Mouse (Mus musculus) large intestine, adult 2 months (tissue): ENCODE results near the gene Zeb2. TPM values are rescaled to one million over a fixed set of nuclear protein-coding genes. Genes with fewer than 3 reads are reported as not detected.

Experiments used
- DNase-seq: peaks from one replicate; pipeline ENCODE4 v3.0.0-alpha.2; 2012; ENCODE audit warnings: low read depth, low spot score
- WGBS: fragments of 180-500 bp; shearing (Covaris S2); methylation state at CpG from one replicate; pipeline ENCODE4 v1.1.7; 2018; 5-methylcytosine and 5-hydroxymethylcytosine counted together
- polyA plus RNA-seq: library from polyadenylated mRNA; depleted of rRNA; stranded (reverse); fragments of >200 nt; gene quantifications from 2 replicates; pipeline ENCODE4 v1.2.3, GENCODE M21; 2012

Gene Zeb2
- polyA plus RNA-seq, 1 experiment, result 3.6 TPM

DNA sequence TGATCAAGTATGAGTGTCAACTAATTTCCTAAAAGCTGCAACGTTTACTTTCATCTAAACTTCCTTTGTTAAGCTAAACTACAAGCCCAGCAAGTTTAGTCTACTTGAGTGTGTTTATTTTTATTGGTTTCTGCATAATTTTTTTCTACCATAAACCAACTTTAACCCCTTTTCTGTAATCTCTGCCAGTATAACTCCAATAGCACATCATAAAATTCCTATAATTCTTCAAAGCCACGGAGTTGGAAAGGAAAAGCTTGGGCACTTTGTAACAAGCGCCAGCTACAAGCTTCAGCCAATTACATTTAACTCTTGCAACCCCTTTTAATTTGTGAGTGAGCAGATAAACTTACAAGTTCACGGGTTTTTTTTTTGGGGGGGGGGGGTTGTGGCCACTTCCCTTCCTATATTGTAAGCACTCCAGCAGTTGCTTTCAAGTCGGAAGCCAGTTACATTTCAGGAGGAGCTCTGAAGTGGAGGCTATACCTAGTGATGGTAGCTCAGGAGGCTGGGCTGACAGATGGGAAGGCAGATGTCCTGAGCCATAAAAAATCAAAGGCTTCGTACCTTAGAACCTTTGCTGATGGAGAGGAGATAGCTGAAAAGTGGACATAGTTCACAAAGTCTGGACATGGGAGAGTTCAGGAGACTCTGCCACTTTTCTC is 46.5 kb downstream of the Zeb2 start:
- DNase-seq, result no peak
- 31% methylated on average over 6 of the region's 6 CpGs for WGBS

DNA sequence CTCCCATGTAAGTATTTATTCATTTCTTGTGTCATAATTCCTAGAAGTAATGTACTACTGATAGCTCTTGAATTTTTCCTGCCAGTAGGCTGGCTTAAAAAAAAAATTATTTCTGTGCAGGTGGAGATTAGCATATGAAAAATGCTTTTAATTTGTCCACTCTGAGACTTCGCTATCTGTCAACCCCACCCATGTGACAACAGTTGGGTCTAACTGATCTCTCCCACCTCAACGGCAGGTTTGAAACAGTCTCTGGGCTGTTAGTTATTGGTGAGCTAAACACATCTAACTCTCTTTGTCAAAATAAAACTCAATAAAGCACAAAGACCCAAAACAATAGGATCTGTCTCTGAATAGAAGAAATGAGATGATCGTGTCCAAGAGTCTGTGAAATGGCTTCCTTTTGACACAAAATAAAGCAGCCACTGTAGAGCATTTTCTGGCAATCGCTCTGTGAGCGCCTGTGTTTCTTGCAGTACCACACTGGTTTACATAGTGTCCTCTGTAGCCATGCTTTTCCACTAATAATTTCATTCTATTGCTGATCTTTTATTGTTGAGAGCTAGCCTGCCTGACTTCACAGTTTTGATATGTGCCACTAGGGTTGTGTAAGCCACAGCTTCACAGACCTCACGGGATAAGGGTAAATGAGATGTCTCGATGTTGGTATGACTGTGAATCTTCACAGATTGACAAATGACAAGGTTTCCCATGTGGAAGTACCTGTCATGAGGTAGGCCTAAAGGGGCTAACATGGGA is 48.2 kb downstream of the Zeb2 start:
- DNase-seq, result no peak
- WGBS, result 91% methylated on average over 7 of the region's 7 CpGs

DNA sequence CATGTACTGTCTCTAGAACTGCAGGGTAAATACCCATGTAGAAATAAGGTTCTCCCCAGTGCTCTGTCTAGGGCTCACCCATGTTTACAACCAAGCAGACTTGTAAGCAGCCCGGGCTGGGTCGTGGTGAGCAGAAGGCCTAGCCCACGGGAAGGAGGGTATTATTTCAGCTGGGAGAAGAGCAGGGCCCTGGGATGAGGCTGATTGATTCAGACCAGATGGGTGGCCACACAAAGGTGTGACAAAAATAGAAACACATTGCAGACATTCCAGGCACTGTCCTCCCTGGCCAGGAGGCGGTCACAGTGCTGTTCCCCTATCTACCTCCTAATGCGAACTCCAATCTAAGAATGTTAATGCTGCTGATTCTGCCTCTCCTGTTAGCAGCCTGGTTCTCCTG is 50.1 kb downstream of the Zeb2 start:
- WGBS, result 49% methylated on average over 5 of the region's 5 CpGs
- DNase-seq, result no peak

DNA sequence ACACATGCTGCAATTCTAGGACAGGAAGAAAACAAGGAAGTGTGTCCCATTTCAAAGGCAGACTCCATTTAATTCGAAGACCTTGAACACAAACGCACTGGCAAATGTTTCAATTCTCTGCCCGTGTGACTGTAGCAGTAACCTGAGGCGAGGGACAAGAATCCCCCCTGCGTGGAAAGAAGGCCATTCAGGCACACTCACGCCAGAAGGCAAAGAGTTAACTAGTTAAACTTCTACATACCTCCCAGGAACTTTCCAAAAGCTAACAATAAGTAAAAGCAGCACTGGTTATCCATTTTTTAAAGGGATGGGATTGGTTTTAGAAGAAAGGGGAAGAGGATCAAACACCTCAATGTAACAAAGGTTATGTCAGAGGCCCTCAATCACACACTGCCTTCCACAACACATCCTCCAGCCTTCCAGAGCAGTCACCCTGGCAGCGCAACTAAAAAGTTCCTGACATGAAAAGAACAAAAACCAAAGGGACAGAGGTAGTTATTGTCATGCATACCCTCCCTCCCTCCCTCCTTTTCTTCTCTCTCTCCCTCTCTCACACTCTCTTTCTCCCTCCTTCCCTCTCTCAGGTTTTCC is 53.8 kb downstream of the Zeb2 start:
- WGBS, result 34% methylated on average over 7 of the region's 7 CpGs
- no peak for DNase-seq

DNA sequence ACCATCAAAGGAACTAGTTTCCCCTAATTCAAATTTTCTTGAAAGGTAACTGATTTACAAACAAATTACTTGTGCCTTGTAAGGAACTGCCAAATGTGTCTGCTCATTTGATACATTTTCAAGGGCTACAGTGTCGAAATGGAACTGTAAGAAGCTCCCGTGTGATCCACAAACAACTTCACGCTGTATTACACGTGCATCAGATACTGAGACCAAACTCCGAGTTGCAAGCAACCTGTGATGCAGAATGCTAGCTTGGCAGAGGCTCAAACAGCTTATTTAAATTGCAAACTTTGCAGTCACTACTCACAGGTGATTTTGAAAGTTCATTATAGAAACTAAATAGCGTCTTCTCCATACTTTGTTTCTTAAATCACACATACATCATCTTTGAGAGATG is 55.1 kb downstream of the Zeb2 start:
- 64% methylated on average over 6 of the region's 6 CpGs for WGBS
- DNase-seq, result no peak

DNA sequence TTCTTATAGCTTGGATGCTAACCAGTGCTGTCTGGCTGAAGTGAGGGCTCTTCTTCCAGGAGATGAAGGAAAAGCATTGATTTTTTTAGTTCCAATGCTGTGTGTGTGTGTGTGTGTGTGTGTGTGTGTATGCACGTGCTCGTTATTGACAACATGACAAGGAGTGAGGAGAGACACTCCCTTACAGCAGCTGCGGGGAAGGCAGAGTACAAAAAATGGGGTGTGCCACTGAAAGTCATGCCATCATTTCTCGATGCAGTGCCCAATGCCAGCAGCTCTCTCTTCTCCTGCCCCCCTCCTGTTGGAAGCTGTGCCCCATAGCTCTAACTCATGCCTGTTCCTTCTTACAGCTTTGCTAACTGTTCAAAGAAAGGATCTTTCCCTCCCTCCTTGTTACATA is 56.4 kb downstream of the Zeb2 start:
- 20% methylated on average over 4 of the region's 4 CpGs for WGBS
- no peak for DNase-seq

DNA sequence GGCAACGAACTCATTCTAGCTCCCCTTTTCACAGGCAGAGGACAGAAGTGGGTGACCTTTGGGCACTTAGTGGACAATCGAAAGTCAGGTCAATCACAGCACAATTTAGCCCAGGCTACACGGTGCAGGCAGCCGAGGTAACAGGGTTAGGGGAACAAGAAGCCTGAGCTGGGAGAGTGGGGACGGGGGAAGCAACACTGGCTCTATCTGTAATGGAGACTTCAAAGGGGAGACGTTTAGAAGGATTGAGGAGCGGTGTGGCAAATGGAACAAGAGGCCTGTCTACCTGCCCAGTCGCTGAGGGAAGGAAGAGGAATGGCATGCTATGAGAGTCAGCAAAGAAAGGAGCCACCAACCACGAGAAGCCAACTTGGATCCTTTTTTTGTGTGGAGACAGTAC is 57.0 kb downstream of the Zeb2 start:
- no peak for DNase-seq
- WGBS, result 76% methylated on average over 9 of the region's 9 CpGs

DNA sequence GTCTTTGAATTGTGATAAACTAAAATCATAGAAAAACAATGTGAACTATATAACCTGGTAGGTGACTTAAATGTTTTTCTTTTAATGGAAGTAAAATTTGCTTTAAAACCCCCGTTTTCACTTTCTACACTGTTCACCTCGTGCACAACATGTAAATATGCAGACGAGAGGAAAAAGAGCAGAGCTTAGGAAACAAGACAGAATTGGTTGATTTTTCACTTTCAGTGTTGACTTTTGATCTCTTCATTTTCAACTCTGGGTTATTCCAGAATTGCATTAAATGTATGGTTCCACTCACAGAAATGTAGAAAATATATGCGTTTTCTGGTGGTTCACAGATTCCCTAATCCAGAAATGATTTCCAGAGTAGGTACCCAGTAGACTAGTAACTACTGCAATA is 57.6 kb downstream of the Zeb2 start:
- no peak for DNase-seq
- WGBS, result 83% methylated on average over 4 of the region's 4 CpGs

DNA sequence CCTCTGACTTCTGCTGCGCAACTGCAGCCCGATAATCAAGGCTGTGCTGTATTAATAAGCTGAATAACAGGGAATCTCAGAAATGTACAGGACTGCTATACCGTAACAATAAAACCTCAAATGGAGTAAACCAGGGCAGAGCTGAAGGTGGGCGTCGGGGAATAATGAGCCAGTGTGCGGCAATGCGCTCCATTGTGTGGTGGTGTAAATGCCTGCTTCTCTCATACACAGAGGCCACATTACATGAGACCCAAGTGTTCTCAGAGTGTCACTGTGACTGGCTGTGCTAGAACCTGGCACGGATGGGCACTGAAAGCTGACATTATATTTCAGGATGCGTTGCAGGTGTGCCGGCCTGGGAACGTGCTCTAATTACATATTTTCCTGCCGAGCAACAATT is 58.2 kb downstream of the Zeb2 start:
- WGBS, result 93% methylated on average over 12 of the region's 12 CpGs
- DNase-seq, result no peak

DNA sequence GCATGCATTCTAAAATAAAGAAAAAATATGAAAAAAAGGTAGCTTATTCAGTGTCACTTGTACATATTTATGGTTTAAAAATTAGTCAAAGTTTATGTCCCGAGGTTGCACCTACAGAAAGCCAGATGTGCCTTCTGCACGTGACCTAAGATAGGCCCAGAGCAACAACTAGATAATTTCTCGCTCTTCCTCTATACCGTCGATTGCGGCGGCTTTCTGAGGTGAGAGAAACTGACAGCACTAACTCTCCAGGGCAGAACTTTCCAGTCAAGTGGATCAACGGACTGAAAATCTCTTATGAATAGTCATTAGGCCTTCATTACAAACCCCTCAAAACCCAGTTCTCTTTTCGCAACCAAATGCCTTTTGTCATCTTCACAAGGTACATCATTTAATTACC is 59.0 kb downstream of the Zeb2 start:
- 88% methylated on average over 9 of the region's 9 CpGs for WGBS
- no peak for DNase-seq

DNA sequence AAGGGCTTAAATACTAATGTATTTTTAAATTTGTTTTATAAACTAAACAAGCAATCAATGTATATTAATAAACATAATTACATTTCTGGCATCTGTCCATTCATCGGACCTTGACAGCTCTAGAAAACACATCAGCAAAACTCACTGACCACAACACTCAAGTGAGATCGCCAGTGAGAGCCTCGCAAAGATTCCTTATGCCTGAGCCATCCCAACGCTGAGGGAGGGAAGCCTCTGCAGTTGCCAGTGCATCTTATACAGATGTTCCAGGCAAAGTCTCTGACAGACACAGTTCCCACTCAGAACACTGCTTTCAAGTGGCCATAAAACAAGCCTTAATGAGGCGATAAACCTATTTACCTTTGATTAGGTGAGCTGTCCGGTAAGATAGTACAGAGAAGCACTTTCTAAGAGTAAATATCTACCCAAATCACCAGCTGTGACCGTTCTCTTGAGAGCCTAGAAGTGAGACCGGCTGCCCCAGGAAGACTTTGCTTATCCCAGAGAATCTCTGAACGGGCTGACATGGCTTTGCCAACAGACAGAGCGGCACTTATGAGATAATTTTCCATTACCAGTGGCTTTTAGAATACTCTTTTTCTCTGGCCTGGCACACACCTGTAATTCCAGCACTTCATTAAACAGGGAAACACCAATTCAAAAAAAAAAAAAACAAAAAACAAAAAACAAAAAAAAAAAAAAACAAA is 60.2 kb downstream of the Zeb2 start:
- no peak for DNase-seq
- 27% methylated on average over 10 of the region's 10 CpGs for WGBS

DNA sequence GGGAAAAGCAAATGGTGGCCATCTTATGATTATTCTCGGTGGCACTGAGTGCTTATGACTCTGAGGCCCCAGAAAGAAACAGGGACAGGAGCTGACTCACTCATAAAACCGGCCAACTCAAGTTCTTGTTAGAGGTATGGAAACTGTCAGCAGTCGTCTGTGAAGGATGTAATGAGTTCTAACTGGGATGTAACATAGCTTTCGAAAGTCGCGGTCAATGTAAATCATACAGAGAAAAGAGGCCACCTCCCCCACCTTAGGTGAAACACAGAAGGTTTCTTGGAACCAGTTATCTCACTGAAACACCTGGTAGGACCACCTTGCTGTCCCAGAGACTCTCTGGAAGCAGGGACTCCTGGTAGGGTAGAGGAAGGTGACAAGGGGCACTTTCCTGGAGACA is 61.3 kb downstream of the Zeb2 start:
- no peak for DNase-seq
- 77% methylated on average over 6 of the region's 6 CpGs for WGBS

DNA sequence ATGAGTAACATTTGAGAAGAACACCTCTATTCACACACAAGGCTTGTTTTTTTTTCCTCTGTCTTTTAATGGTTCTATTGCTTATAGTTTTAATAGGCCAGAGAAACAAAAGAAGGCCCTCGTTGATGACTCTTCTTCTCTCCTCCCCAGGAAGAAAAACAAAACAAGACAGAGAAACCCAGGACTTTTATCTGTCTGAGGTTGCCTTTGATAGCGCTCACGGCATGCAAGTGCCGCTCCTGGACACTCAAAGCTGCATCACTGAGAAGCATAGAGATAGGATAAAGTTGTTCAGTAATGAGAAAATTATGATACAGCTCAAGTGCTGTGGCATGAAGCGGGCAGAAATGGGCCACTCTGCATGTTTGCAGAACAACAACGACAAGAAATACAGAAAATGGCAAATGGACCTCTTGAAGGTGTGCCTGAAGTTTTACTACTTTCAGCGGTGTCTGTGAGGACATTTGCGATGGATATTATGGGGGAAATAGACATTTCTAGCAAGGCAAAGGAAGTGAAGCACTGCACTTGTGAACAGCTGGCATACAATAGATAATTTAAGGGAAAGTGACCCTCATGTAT is 62.1 kb downstream of the Zeb2 start:
- WGBS, result 68% methylated on average over 8 of the region's 8 CpGs
- no peak for DNase-seq

DNA sequence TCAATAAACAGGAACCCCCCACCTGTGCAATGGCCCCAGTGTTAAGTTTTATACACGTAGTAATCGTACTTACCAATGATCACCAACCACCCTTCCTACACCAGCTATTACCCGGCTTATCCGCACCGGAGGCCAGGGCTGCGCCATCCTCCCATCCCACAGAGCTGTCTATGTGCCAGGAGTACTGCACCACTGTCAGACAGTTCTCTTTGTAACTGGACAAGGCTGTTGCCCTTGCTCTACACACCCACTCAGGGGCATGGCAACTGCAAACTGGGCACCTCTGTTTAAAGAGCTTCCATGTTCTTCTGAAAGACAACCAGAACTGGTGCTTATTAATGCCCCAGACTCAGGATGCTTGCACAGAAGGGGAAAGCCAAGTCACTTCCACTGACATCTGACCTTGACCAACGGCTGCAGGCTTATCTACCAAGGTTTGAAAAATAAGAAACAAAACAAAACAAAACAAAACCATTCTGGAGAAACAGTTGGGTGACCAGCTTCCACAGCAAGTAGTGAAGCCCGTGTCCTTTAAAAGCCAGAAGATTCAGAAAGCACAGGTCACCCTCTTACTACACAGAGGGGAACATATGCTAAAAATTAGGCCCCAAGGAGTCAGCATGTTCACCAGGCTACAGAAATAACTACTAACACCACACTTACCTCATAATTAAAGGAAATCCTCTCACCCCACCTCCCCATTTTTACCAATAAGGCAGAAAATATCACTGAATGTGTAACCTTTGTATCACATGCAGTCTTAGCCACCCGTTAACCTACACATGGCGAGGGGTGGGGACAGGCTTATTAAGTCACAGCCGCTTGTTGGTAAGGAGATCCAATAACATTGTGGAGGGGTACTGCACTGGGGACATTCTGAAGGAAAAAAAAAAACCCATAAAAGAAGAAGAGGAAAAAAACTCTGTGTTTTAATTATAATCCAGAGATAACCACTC is 62.8 kb downstream of the Zeb2 start:
- WGBS, result 59% methylated on average over 11 of the region's 11 CpGs

DNA sequence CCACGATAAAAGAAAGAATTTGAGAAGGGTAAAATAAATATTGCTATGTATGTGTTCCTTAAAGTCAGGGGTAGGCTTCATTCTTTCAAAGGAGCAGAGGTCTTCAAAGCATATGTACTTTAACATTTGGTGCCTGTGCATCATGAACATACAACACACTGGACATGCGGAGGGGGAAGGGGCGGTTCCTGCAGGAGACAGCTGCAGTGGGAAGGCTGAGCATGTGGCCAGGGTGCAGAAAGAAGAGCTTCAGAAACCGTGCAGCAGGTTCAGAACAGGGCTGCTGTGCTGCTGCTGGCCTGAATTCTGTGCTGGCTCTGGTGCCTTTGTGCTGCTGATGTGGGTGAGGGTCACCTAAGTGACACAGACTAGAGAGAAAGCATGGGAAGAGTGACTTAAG is 64.6 kb downstream of the Zeb2 start:
- 48% methylated on average over 4 of the region's 4 CpGs for WGBS
- DNase-seq, result no peak

More for the DNA sequence above, 62.8 kb downstream of the Zeb2 start:
- DNase-seq, result no peak

DNA sequence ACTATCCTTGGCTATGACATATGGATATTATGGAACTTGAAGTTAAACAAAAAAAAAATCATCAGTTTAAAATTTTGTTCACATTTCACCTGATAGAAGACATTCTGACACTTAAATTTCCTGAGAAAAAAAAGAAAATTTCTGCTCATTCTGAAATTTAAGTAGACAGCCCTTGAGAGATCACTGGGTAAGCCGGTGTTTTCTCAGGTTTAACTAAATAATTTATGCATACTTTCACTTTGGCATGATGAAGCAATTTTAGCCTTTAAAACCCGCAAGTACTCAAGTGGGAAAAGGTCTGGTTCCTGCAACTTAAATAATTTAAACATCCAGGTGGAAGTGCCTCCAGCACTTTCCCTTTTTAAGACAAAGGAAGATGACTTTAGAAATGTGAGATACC is 65.9 kb downstream of the Zeb2 start:
- 63% methylated on average over 2 of the region's 2 CpGs for WGBS
- no peak for DNase-seq

DNA sequence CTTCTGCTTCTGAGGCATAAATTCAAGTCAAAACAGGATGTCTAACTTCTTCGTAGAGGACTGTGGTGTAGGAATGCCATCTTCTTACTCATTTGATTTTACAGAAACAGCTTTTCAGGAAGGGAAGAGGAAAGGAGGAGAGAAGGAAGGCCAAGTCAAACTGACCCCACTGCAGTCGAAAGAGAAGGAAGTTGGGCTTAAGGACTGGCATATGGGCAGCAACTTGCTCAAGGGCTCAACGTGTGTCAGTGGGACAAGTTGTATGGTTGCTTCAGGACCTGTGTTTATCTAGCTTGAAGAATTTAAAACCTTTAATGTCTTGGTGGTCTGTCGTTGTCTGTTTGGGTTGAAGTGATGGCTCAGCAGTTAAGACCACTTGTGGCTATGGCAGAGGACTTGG is 67.3 kb downstream of the Zeb2 start:
- 70% methylated on average over 4 of the region's 4 CpGs for WGBS
- no peak for DNase-seq

DNA sequence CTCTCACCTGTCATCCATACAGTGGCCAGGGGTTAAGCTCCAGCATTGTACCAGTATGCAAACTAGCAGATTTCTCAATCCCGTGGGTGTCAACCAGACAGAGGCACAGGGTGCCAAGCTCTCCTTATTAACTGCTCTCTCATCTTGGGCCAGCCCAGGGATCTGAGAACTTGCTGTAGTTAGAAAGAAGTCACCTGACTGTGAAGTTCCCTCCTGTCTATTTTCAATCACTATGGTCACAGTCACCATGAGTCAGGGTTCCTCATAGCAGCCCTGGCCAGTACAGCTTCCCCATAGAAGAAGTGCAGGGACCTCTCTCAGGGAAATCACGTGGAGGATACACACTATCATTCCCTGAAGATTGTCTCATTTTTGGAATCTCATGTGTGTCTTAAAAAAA is 67.9 kb downstream of the Zeb2 start:
- no peak for DNase-seq
- WGBS, result 34% methylated on average over 2 of the region's 2 CpGs

DNA sequence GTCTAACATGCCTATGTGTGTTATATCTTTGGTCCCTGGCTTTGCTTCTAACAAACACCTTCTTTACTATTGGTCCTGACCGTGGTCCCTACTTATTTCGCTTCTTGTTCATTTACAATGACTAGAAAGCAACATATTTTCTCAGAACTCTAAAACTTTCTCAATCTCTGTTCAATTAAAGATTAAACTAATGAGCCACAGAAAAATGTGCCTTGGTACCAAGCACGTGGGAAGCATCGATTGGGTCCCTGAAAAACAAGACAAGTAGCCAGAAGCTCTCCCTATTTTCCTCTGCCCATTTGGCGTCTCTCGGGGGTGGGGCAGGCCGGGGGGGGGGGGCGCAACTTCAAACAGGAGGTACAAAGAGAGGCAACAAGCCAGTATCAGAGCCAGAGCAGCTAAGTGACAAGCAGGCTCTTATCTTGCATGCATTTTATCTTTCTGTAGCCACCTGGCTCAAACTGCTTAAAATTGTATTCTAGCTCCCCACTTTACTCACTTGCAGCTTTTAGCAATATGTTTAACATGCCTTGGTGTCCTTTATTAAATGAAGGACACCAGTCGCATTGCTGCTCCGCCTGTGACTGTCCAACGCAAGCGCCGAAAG is 76.4 kb downstream of the Zeb2 start:
- DNase-seq, result no peak

More for the DNA sequence above, 76.4 kb downstream of the Zeb2 start:
- WGBS, result 73% methylated on average over 13 of the region's 13 CpGs
